Mouse (Mus musculus): ENCODE measurements at regions not wholly inside any gene's neighbourhood (a gene's known extent, or its start where the extent isn't known, plus 50 kb on each side); places are given as distances from the start of the nearest gene placed in this dataset.
A peak's percentile ranks its signal among the peaks of the same experiment; 100 is the strongest.

DNA sequence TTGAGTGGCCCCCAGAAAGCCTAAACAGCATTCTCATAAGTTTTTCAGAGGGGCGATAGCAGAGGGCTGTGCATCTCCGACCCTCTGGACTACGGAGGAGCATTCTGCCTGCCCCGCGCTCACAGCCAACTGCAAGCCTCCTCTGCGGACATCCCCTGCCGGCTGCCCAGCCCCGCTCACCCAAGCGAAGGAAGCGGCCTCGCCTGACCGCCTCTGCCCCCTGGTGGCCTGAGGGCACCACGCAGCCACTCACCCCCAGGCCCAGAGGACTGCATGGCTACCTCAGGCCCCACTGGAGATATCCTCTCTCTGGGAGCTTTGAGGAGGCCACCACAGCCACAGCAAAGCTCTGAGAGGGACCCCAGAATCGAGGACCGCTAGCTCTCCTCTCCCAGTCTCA lies 58.8 kb upstream of the Dlk1 start:
- TF ChIP-seq CTCF (IDR thresholded peaks at IDR 0.05; ENCODE audit: low read depth) (peak; percentile 93), EP300 (IDR thresholded peaks at IDR 0.05; ENCODE audit: low read depth) (no peak)

Measured in liver, postnatal 0 days (tissue).